Mouse (Mus musculus) neutrophil, adult 59 days (primary cell): ENCODE data around the gene Alx3. TPM values are rescaled to one million over a fixed set of nuclear protein-coding genes. Genes with fewer than 3 reads are reported as not detected.

Experiments used
- total RNA-seq, 2 experiments: library from RNA; stranded (reverse); gene quantifications; 1 replicate in 1 of 2; 2 replicates in 1 of 2; pipeline ENCODE4 v1.2.4; 2023

Gene Alx3
- total RNA-seq: not detected

DNA sequence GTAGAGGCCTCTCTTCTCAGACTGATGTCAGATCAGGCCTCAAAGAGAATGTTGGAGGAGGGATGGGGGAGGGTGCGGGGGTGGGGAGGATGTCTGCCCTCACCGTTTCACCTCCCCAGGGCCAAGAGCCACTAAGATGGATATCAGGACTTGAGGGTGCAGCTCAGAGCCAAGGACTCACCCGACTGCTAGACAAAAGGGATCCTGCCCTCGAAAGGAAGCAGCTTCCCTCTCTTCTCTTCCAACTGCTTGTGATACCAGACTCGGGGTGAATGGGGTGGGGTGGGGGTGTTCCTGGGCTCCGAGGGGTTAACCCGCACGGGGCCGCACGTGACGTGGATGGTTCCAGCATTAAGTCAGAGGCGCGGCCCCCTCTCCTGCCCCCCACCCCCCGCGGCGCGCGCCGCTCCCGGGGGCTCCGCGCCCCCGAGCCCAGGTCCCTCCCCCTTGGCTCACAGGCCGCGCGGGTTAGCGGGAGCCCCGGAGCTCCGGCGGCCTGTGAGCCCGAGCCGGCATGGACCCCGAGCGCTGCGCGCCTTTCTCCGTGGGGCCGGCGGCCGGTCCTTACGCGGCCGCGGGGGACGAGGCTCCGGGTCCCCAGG is at the start of gene Alx3:
TSS of gene Alx3 (plus strand) at position 370 of the 602 bp plus-strand sequence.

DNA sequence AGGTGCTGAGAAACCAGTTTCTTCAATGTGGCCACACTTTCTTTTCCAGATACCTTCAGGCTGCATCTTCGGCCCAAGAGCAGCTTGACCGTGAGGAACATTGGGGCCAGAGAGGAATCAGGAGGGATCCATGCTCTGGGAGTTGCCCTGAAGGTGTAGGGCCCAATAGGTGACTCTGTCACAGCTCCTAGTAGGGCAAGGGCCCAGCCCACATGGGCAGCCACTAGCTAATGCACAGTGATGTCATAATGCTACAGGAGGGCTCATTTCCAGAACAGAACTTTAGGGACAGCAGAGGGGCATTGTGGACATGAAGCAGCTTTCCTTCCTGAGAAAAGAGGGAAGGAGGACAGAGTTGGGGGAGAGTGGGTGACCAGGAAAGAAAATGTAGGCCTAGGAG is 40.0 kb upstream of the Alx3 start, which contains the start of gene Ubl4b:
TSS of gene Ubl4b (minus strand) at position 232 of the 400 bp plus-strand sequence.

DNA sequence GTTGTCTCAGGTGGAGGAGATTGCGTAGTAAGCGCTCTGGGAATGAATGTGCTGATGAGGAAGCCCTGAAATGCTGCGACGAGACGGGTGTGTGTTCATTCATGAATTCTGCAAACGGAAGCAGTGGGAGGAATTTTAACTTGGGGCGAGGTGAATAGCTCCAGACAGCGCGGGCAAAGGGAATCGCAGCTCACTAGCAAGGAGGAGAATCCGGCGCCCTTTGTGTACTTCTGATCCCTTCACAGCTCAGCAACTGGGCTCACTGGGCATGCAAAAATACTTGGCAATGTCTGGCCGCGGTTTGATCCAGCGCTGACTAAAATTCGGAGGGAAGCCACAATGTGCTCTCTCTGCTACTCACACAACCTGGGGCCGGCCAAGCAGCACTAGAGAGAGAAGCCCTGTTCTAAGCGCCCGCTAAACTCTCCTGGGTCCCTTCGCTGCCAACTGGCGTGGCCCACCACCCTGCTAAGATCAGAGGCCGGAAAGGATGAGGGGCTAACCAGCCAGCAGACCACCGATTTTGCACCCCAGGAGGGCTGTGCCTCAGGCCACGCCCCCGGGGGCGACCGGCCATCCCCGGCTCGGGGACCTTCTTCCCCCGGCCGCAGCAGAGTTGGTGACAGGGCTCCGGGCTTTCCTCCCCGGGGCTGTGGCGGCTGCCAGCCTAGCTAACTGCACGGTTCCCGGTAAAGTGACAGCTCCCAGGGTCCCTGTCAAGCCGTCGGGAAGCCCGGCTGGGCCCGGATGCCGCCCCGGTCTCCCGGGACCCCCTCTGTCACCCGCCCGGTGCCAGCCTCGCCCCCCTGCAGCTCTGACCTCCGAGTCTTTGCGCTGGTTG is 36.1 kb downstream of the Alx3 start, which contains the start of gene Gm10961:
TSS of gene Gm10961 (plus strand) at position 641 of the 841 bp plus-strand sequence.

DNA sequence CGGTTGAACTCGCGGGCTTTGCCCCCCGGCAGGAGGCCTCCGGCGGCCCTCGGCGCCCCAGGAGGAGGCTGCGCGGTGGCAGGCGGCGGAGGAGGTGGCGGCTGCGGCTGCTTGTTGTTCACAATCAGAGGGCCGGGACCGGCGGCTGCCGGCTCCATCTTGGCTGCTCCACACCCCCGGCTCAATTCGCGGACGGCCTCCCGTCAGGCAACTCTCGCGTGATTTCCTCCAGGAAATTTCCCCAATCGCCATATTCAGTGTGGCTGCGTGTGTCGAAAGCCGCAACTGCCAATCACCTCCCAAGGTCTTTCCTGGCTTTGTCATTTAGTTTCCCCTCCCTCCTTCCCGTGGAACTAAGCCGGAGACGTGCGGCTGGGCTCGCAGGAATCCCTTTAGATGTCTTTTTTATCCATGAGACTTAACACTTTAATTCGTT is 36.7 kb downstream of the Alx3 start, which contains the start of gene Strip1:
TSS of gene Strip1 (minus strand) at position 172 of the 436 bp plus-strand sequence.

Other genes with a start within 250 kb of the Alx3 start
- not detected for gene Kcnc4, start 135.5 kb upstream of the Alx3 start, total RNA-seq
- not detected for gene Slc6a17, start 77.0 kb upstream of the Alx3 start, total RNA-seq
- gene Ubl4b, start 40.0 kb upstream of the Alx3 start, total RNA-seq: not detected
- gene Gm10961, start 36.3 kb downstream of the Alx3 start, total RNA-seq: not detected
- 10 to 100 TPM; 41.5 to 42.1 TPM for gene Strip1, start 36.7 kb downstream of the Alx3 start, total RNA-seq
- gene Ahcyl1, start 101.5 kb downstream of the Alx3 start, total RNA-seq: 10 to 100 TPM; 37.3 to 44.8 TPM
- 10 to 100 TPM; 34.4 to 38.2 TPM for gene Csf1, start 165.4 kb downstream of the Alx3 start, total RNA-seq